Mouse (Mus musculus) limb, embryonic 14.5 days (tissue): Measurements from ENCODE around the gene Wbp2nl. TPM values are rescaled to one million over a fixed set of nuclear protein-coding genes. Genes with fewer than 3 reads are reported as not detected.

Experiments
- ATAC-seq: fragments of 200-750 bp; cut with Nextera tagmentation; 2 replicates; pipeline ENCODE4 v1.8.0; 2017; ENCODE audit warnings: low read depth, moderate number of reproducible peaks, moderate TSS enrichment; ENCODE audit not compliant: low FRiP score
- DNase-seq: peaks from one replicate; pipeline ENCODE4 v3.0.0-alpha.2; 2015; ENCODE audit warnings: low spot score
- H3K27ac ChIP-seq: fragments of 300-500 bp; sonication (generic); replicated peaks from 2 replicates; pipeline ENCODE4 v1.5.1; 2014; ENCODE audit warnings: low read depth, mild to moderate bottlenecking, low read length, moderate library complexity, mixed read lengths
- H3K27me3 ChIP-seq: fragments of 300-500 bp; sonication (generic); 2 replicates; pipeline ENCODE4 v1.6.1; 2014; ENCODE audit warnings: low read length, mixed read lengths; ENCODE audit not compliant: control insufficient read depth, insufficient read depth
- H3K36me3 ChIP-seq: fragments of 300-500 bp; sonication (generic); 2 replicates; pipeline ENCODE4 v1.6.1; 2014; ENCODE audit warnings: mild to moderate bottlenecking, low read length, moderate library complexity, mixed read lengths; ENCODE audit not compliant: control insufficient read depth, insufficient read depth
- H3K4me1 ChIP-seq: fragments of 300-500 bp; sonication (generic); 2 replicates; pipeline ENCODE4 v1.6.1; 2014; ENCODE audit warnings: antibody characterized with exemption, low read length, mixed read lengths; ENCODE audit not compliant: control insufficient read depth, insufficient read depth
- H3K4me2 ChIP-seq: fragments of 300-500 bp; sonication (generic); replicated peaks from 2 replicates; pipeline ENCODE4 v1.6.1; 2014; ENCODE audit warnings: low read depth, mild to moderate bottlenecking, low read length, moderate library complexity; ENCODE audit not compliant: severe bottlenecking
- H3K4me3 ChIP-seq: fragments of 300-500 bp; sonication (generic); replicated peaks from 2 replicates; pipeline ENCODE4 v1.5.1; 2014; ENCODE audit warnings: low read length
- H3K9ac ChIP-seq: fragments of 300-500 bp; sonication (generic); 2 replicates; pipeline ENCODE4 v1.6.1; 2014; ENCODE audit warnings: mild to moderate bottlenecking, low read depth, low read length, moderate library complexity; ENCODE audit not compliant: severe bottlenecking
- H3K9me3 ChIP-seq: fragments of 300-500 bp; sonication (generic); 2 replicates; pipeline ENCODE4 v1.6.1; 2016; ENCODE audit warnings: low read length; ENCODE audit not compliant: control insufficient read depth
- POLR2A ChIP-seq: fragments of 200-500 bp; IDR thresholded peaks from 2 replicates; pipeline ENCODE4 v1.8.0; 2012; ENCODE audit warnings: inconsistent platforms, mild to moderate bottlenecking, moderate library complexity, borderline replicate concordance; ENCODE audit not compliant: insufficient read depth, insufficient read length; ENCODE audit errors: extremely low read depth
- WGBS: fragments of 180-500 bp; shearing (Covaris S2); extraction: QIAGEN DNeasy Blood & Tissue Kit; methylation state at CpG from one replicate; pipeline ENCODE4 v1.1.7; 2014; 5-methylcytosine and 5-hydroxymethylcytosine counted together
- polyA plus RNA-seq, 2 experiments: library from polyadenylated mRNA; depleted of rRNA in 1 of 2; stranded (reverse) in 1 of 2; unstranded in 1 of 2; fragments of >200 nt; fragmentation: Nextera tagmentation in 1 of 2; extraction: Ambion mirVana in 1 of 2; gene quantifications; 2 replicates each; pipeline versions ENCODE4 v1.2.1 to v1.2.3; 2012 to 2014

Gene Wbp2nl
- polyA plus RNA-seq, 2 experiments: 0.24 TPM; not detected in 1

GRCm38 (mm10) chr15:82348999-82349341, 50.2 kb downstream of the Wbp2nl start:
- peaks cover 21% of the 10 kb centered on the region for H3K4me1 ChIP-seq
- no peak overlapping the region for H3K27ac ChIP-seq
- no peak for ATAC-seq
- no peaks in the 10 kb centered on the region for H3K27me3 ChIP-seq
- no peak overlapping the region for H3K4me3 ChIP-seq
- no peak overlapping the region for H3K9ac ChIP-seq
- H3K36me3 ChIP-seq: peaks cover 35% of the 10 kb centered on the region
- no peak overlapping the region for H3K4me2 ChIP-seq
- no peak for TF ChIP-seq POLR2A
- 89% methylated on average over 2 of the region's 2 CpGs for WGBS
- H3K9me3 ChIP-seq: no peaks in the 10 kb centered on the region
- no peak for DNase-seq

GRCm38 (mm10) chr15:82350349-82350748, 51.6 kb downstream of the Wbp2nl start:
- WGBS: 87% methylated on average over 4 of the region's 4 CpGs
- TF ChIP-seq POLR2A: no peak

GRCm38 (mm10) chr15:82351480-82351879, 52.7 kb downstream of the Wbp2nl start:
- no peak overlapping the region for H3K4me3 ChIP-seq
- no peaks in the 10 kb centered on the region for H3K27me3 ChIP-seq
- 77% methylated on average over 3 of the region's 3 CpGs for WGBS
- TF ChIP-seq POLR2A: no peak
- ATAC-seq (no peak), DNase-seq (no peak)
- no peak overlapping the region for H3K9ac ChIP-seq
- peaks cover 35% of the 10 kb centered on the region for H3K36me3 ChIP-seq
- no peak overlapping the region for H3K4me2 ChIP-seq
- H3K27ac ChIP-seq: no peak overlapping the region
- H3K9me3 ChIP-seq: no peaks in the 10 kb centered on the region
- H3K4me1 ChIP-seq: peaks cover 25% of the 10 kb centered on the region

More at GRCm38 (mm10) chr15:82350349-82350748, 51.6 kb downstream of the Wbp2nl start:
- peaks cover 25% of the 10 kb centered on the region for H3K4me1 ChIP-seq
- H3K36me3 ChIP-seq: peaks cover 35% of the 10 kb centered on the region
- no peaks in the 10 kb centered on the region for H3K9me3 ChIP-seq
- H3K27ac ChIP-seq: no peak overlapping the region
- H3K4me2 ChIP-seq: no peak overlapping the region
- ATAC-seq (no peak), DNase-seq (no peak)
- H3K27me3 ChIP-seq: no peaks in the 10 kb centered on the region
- no peak overlapping the region for H3K4me3 ChIP-seq
- no peak overlapping the region for H3K9ac ChIP-seq

- H3K36me3 ChIP-seq: peaks cover 29% of the 10 kb centered on the region
- no peak for DNase-seq
- 0 out of 2 replicates have a peak overlapping the region, but pooled peaks have one; percentile 67 for H3K27ac ChIP-seq
Observed at GRCm38 (mm10) chr15:82353078-82353744, 54.5 kb downstream of the Wbp2nl start.

GRCm38 (mm10) chr15:82353745-82354113, 55.0 kb downstream of the Wbp2nl start:
- Histone ChIP-seq H3K27me3 (no peaks in the 10 kb centered on the region), H3K36me3 (peaks cover 24% of the 10 kb centered on the region), H3K27ac (peak overlapping the region; percentile 67; the same call in 1 of the 2 replicates), H3K4me2 (peak overlapping the region; percentile 83), H3K9ac (peak overlapping the region; percentile 89), H3K4me1 (peaks cover 18% of the 10 kb centered on the region), H3K9me3 (no peaks in the 10 kb centered on the region), H3K4me3 (peak overlapping the region; percentile 71)
- under 1% methylated on average over 15 of the region's 23 CpGs for WGBS
- no peak for DNase-seq
- TF ChIP-seq POLR2A: no peak
- peak; percentile 20 for ATAC-seq

More at GRCm38 (mm10) chr15:82353078-82353744, 54.5 kb downstream of the Wbp2nl start:
- Histone ChIP-seq H3K4me1 (peaks cover 15% of the 10 kb centered on the region), H3K4me2 (peak overlapping the region; percentile 83), H3K9ac (peak overlapping the region; percentile 89), H3K27me3 (no peaks in the 10 kb centered on the region), H3K9me3 (no peaks in the 10 kb centered on the region), H3K4me3 (peak overlapping the region; percentile 71)
- ATAC-seq: no peak
- 28% methylated on average over 14 of the region's 14 CpGs for WGBS
- no peak for TF ChIP-seq POLR2A
